Mouse (Mus musculus) liver, adult 2 months (tissue): Measurements from ENCODE around the gene Cept1. TPM values are rescaled to one million over a fixed set of nuclear protein-coding genes. Genes with fewer than 3 reads are reported as not detected.

Experiments
- DNase-seq: peaks from one replicate; pipeline ENCODE4 v3.0.0-alpha.2; 2011; ENCODE audit warnings: low read depth, low spot score; ENCODE audit errors: extremely low read depth
- H3K27ac ChIP-seq: fragments of 200-500 bp; replicated peaks from 2 replicates; pipeline ENCODE4 v1.5.1; 2012; ENCODE audit warnings: low read depth, mild to moderate bottlenecking, control low read depth, inconsistent platforms, low read length; ENCODE audit not compliant: insufficient read depth
- H3K27me3 ChIP-seq: fragments of 200-500 bp; 2 replicates; pipeline ENCODE4 v1.6.1; 2012; ENCODE audit warnings: mild to moderate bottlenecking, moderate library complexity, low read length, inconsistent platforms; ENCODE audit not compliant: control insufficient read depth, insufficient read depth
- H3K36me3 ChIP-seq: fragments of 200-500 bp; 2 replicates; pipeline ENCODE4 v1.6.1; 2012; ENCODE audit warnings: low read length, inconsistent platforms; ENCODE audit not compliant: control insufficient read depth, insufficient read depth
- H3K4me1 ChIP-seq: fragments of 200-500 bp; 2 replicates; pipeline ENCODE4 v1.6.1; 2011; ENCODE audit warnings: low read length; ENCODE audit not compliant: control insufficient read depth, insufficient read depth
- H3K4me3 ChIP-seq: fragments of 200-500 bp; 2 replicates; pipeline ENCODE4 v1.5.1; 2011; ENCODE audit warnings: low read depth, mild to moderate bottlenecking, control low read depth, low read length, moderate library complexity; ENCODE audit not compliant: insufficient read depth
- H3K79me2 ChIP-seq: fragments of 200-500 bp; 2 replicates; pipeline ENCODE4 v1.6.1; 2012; ENCODE audit warnings: inconsistent platforms, mild to moderate bottlenecking, low read length, moderate library complexity; ENCODE audit not compliant: control insufficient read depth, insufficient read depth
- H3K9ac ChIP-seq: fragments of 200-500 bp; 2 replicates; pipeline ENCODE4 v1.6.1; 2012; ENCODE audit warnings: low read depth, mild to moderate bottlenecking, control low read depth, inconsistent platforms, low read length
- CTCF ChIP-seq: fragments of 200-500 bp; IDR thresholded peaks from 2 replicates; pipeline ENCODE4 v1.5.1; 2011; ENCODE audit warnings: low read depth, low read length, control low read depth
- POLR2A ChIP-seq: fragments of 200-500 bp; IDR thresholded peaks from 2 replicates; pipeline ENCODE4 v1.6.1; 2011; ENCODE audit warnings: low read length, control low read depth; ENCODE audit not compliant: insufficient read depth; ENCODE audit errors: extremely low read depth
- WGBS: fragments of 180-500 bp; shearing (Covaris S2); methylation state at CpG from one replicate; pipeline ENCODE4 v1.1.7; 2018; 5-methylcytosine and 5-hydroxymethylcytosine counted together
- polyA plus RNA-seq: library from polyadenylated mRNA; depleted of rRNA; stranded (reverse); fragments of >200 nt; gene quantifications from 2 replicates; pipeline ENCODE4 v1.2.3, GENCODE M21; 2012
- total RNA-seq: library from RNA; depleted of rRNA; stranded (reverse); fragments of >200 nt; gene quantifications from 2 replicates; pipeline ENCODE4 v1.2.3, GENCODE M21; 2014

Gene Cept1
- total and polyA plus RNA-seq, 2 experiments = 33.2 to 108 TPM

DNA sequence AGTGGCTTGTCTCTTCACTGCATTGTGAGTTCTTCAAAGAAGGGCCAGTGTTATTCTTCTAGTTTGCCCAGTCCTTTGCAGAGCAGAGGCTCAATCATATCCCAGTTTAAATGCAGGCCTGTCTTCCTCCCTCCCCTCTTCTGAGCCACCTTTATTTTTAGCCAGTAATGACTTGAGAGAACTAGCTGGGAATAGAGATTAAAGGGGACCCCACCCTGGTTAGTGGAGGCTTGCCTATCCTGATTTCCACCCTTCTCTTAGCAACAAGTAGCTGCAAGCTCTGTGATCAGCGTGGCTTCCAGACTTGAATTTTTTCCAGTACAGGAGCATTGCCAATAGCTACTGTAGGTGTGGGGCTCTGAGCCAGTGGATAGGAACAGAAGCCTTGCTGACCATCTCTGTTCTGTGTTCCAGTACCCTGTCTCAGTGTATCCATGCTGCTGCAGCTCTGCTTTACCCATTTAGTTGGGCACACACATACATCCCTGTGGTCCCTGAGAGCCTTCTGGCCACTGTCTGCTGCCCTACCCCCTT lies 53.1 kb downstream of the Cept1 start:
- H3K27ac ChIP-seq = peak overlapping the region; percentile 24; the same call in 1 of the 2 replicates
- 14% methylated on average over 1 of the region's 1 CpGs for WGBS
- no peaks in the 10 kb centered on the region for H3K79me2 ChIP-seq
- H3K9ac ChIP-seq = no peak overlapping the region
- TF ChIP-seq CTCF (no peak), POLR2A (no peak)
- H3K4me1 ChIP-seq = peaks cover 15% of the 10 kb centered on the region
- H3K27me3 ChIP-seq = no peaks in the 10 kb centered on the region
- H3K36me3 ChIP-seq = peaks cover 6% of the 10 kb centered on the region; the same call in 1 of the 2 replicates
- no peak overlapping the region for H3K4me3 ChIP-seq
- DNase-seq = peak; percentile 66

DNA sequence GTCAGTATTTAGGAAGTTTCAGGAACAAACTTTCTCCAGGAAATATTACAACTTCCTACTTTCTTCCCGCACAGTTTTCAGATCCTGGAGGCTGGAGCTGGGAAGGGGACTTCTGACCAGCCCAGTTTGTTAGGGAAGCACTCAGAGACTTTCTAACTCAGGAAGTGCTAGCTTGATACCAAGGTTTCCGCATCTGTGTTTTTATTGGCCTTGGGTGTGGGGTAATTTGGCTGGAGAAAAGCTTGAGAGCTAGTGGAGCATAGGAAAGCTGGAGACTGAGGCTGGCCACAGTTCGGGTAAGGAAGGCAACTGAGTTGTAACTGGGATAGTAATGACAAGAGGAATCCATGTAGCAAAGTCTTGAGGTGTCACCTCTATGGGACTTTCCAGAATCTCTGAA lies 53.7 kb downstream of the Cept1 start:
- WGBS = 79% methylated on average over 3 of the region's 3 CpGs
- Histone ChIP-seq H3K27me3 (no peaks in the 10 kb centered on the region), H3K9ac (no peak overlapping the region), H3K79me2 (no peaks in the 10 kb centered on the region), H3K36me3 (peaks cover 6% of the 10 kb centered on the region; the same call in 1 of the 2 replicates), H3K27ac (peak overlapping the region; percentile 24; the same call in 1 of the 2 replicates), H3K4me1 (peaks cover 15% of the 10 kb centered on the region), H3K4me3 (no peak overlapping the region)
- DNase-seq = no peak
- no peak for TF ChIP-seq CTCF
- TF ChIP-seq POLR2A = no peak

DNA sequence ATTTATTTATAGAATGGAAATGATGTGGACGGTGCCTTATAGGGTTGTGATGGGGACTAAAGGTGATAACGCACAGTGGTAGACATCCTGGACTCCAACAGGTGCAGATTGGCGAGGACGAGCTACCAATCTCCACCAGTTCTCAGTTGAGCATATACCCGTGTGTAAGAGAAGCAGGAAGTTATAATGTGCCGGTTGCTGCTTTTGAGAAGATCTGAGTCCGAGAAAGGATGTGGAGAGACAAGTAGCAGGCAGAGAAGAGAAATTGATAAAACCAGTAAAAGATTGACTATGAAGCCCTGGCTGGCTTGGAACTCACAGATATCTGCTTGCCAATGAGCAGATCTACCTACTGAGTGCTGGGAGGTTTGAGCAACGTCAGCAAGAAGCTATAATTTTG lies 54.4 kb downstream of the Cept1 start:
- TF ChIP-seq POLR2A (no peak), CTCF (no peak)
- H3K4me1 ChIP-seq = peaks cover 15% of the 10 kb centered on the region
- no peak overlapping the region for H3K9ac ChIP-seq
- DNase-seq = no peak
- no peak overlapping the region for H3K4me3 ChIP-seq
- no peak overlapping the region for H3K27ac ChIP-seq
- WGBS = 85% methylated on average over 8 of the region's 8 CpGs
- H3K36me3 ChIP-seq = peaks cover 7% of the 10 kb centered on the region; the same call in 1 of the 2 replicates
- H3K79me2 ChIP-seq = no peaks in the 10 kb centered on the region
- H3K27me3 ChIP-seq = no peaks in the 10 kb centered on the region

- WGBS = 84% methylated on average over 1 of the region's 1 CpGs
- Histone ChIP-seq H3K36me3 (peaks cover 7% of the 10 kb centered on the region; the same call in 1 of the 2 replicates), H3K79me2 (no peaks in the 10 kb centered on the region), H3K27me3 (no peaks in the 10 kb centered on the region), H3K4me1 (peaks cover 15% of the 10 kb centered on the region), H3K4me3 (no peak overlapping the region), H3K27ac (0 out of 2 replicates have a peak overlapping the region, but pooled peaks have one; percentile 22), H3K9ac (no peak overlapping the region)
- TF ChIP-seq POLR2A (no peak), CTCF (no peak)
- no peak for DNase-seq
These were observed 54.9 kb downstream of the Cept1 start for GRCm38 (mm10) chr3:106492723-106493122.

GRCm38 (mm10) chr3:106490239-106490638 lies 57.4 kb downstream of the Cept1 start:
- Histone ChIP-seq H3K79me2 (no peaks in the 10 kb centered on the region), H3K27ac (no peak overlapping the region), H3K27me3 (no peaks in the 10 kb centered on the region), H3K4me3 (no peak overlapping the region), H3K4me1 (peaks cover 10% of the 10 kb centered on the region; the same call in 1 of the 2 replicates), H3K9ac (no peak overlapping the region), H3K36me3 (peaks cover 7% of the 10 kb centered on the region; the same call in 1 of the 2 replicates)
- TF ChIP-seq POLR2A (no peak), CTCF (no peak)
- DNase-seq = no peak
- 97% methylated on average over 4 of the region's 4 CpGs for WGBS

DNA sequence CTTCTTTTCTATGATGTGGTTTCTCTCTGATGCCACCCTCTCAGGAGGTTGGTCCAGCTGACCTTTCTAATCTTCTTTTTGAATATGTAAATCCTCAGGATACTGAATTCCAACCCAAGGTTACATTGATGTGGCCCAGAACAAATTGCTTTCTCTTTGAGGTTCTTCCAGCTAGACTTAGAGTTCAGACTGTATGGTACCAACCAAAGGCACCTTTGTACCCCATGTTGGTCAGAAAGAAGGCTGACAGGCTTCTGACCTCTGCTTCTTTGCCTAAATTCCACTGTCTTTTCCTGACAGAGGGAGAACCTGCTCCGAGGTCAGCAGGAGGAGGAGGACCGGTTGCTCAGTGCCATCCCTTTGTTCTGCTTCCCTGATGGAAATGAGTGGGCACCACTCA lies 60.1 kb downstream of the Cept1 start:
- TF ChIP-seq CTCF (no peak), POLR2A (no peak)
- 84% methylated on average over 2 of the region's 2 CpGs for WGBS
- no peaks in the 10 kb centered on the region for H3K27me3 ChIP-seq
- H3K79me2 ChIP-seq = no peaks in the 10 kb centered on the region
- peaks cover 6% of the 10 kb centered on the region for H3K4me1 ChIP-seq
- no peak overlapping the region for H3K9ac ChIP-seq
- peaks cover 6% of the 10 kb centered on the region; the same call in 1 of the 2 replicates for H3K36me3 ChIP-seq
- no peak overlapping the region for H3K4me3 ChIP-seq
- peak; percentile 52 for DNase-seq
- no peak overlapping the region for H3K27ac ChIP-seq
